Mouse (Mus musculus): ENCODE measurements around the gene Tph1.
"Not testable (repeated sequence)": the region's sequence is repeated elsewhere in the genome, so short reads cannot be mapped to it uniquely, and the experiment has no call there.

Tph1 gene

DNA sequence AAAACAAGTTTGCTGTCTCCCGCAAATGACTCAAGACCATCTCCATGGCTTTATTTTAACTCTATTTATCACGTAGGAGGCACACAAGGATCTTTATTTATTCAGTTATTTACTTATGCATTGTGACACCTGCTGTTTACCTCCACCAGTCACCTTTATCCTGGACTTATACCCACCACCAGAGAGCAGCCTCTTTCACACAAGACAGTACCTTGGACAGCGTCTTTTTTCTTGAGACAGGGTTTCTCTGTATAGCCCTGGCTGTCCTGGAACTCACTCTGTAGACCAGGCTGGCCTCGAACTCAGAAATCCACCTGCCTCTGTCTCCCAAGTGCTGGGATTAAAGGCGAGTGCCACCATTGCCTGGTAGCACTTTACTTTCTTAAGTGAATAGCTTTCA is 22.1 kb downstream of the Tph1 start:
- DNase-seq (ENCODE audit: extremely low spot score, low spot score), result not testable (repeated sequence)

- DNase-seq (ENCODE audit: extremely low spot score, low spot score), result no peak
These were observed 23.8 kb downstream of the Tph1 start for GRCm38 (mm10) chr7:46648431-46649140.

DNA sequence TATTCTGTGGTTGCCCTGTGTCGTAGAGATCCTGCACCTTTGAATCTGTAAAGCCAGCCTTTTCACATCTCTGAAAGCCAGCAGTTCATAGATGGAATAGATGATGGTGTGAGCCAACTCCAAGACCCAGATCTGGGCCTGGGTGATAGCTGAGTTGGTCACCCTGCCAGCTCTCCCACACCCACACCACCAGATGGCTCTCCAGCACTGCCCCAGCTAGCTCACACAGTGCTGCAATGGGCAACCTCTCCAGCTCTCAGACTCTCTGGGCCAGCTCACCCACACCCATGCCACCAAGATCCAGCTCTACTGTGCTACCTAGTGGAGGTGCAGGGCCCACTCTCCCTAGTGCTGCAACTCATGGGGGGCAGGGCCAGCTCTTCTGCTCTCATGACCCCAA is 29.2 kb downstream of the Tph1 start:
- no peak for DNase-seq (ENCODE audit: extremely low spot score, low spot score)

DNA sequence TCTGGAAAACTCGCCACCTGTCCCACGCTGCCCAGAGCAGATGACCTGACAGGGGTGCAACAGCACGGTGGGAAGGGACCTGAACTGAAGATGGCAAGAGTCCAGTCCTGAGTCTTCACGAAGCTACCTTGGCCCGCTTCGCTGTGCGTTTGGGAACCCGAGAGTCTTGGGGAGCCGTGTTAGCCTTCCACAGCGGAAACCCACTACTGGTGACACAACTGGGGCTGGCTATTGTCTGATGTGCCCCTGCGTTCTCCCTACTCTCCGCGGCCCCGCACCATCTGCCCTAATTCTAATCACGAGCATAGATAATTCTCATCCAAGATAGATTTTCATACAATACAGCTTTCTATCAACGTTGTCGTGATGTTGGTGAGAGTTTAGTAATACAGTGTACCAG is 32.3 kb downstream of the Tph1 start:
- DNase-seq (ENCODE audit: extremely low spot score, low spot score), result no peak

DNA sequence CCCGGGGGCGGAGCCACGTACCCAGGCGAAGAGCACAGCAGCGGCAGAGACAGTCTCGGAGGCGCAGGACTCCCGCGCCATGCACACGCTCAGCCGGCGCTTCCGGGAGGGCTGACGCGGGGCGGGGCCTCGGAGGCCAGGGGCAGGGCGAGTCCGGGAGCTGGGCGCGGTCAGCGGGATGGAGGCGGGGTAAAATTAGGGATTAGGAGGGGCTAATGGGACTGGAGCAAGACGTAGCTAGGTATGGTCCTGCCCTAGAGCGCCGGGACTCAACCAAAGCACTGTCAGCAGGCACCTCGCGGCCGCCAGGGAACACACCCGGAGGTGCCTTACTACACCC is 32.7 kb downstream of the Tph1 start, which contains the start of gene Sergef:
Gene Sergef (minus strand): TSS at position 116 of the 340 bp plus-strand sequence.
- peak; percentile 87 for DNase-seq (ENCODE audit: extremely low spot score, low spot score)

GRCm38 (mm10) chr7:46638889-46639691 is 33.2 kb downstream of the Tph1 start:
- DNase-seq (ENCODE audit: extremely low spot score, low spot score), result no peak

- DNase-seq (ENCODE audit: extremely low spot score, low spot score), result no peak
These were observed 43.9 kb downstream of the Tph1 start for GRCm38 (mm10) chr7:46628375-46628975.

- DNase-seq (ENCODE audit: extremely low spot score, low spot score), result no peak
These were observed 48.4 kb downstream of the Tph1 start for GRCm38 (mm10) chr7:46623979-46624378.

DNA sequence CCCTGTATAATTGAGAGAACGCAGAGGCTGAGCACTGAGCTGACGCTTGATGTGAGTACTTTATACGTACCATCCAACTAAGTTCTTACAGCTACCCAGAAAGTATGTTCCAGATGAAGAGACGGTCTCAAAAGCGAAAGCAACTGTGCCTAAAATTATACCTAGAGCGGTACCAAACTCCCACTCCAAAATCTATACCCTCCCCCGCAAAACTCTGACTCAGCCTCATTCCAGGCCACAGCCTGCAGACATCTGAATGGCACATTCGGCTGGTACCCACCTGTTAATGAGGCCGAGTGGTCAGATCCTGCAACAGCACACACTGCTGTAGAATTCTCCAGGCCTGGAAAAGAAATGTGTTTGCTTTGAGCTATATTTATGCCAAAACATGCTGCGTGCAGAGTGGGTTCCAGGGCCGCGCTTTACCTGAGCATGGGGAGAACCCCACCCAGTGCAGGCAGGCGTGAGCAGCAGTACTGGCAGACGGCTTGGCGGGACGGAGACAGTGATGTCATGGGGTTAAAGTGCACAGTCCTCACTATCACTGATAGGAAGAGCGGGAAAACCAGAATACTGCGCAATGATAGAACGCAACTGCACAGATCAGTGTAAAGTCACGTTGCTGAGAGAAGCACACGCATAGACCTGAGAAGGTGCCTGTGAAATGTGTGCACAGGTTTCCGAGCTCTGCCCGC is 53.8 kb downstream of the Tph1 start:
- no peak for DNase-seq (ENCODE audit: extremely low spot score, low spot score)

- no peak for DNase-seq (ENCODE audit: extremely low spot score, low spot score)
These were observed 55.8 kb downstream of the Tph1 start for GRCm38 (mm10) chr7:46616429-46617005.

DNA sequence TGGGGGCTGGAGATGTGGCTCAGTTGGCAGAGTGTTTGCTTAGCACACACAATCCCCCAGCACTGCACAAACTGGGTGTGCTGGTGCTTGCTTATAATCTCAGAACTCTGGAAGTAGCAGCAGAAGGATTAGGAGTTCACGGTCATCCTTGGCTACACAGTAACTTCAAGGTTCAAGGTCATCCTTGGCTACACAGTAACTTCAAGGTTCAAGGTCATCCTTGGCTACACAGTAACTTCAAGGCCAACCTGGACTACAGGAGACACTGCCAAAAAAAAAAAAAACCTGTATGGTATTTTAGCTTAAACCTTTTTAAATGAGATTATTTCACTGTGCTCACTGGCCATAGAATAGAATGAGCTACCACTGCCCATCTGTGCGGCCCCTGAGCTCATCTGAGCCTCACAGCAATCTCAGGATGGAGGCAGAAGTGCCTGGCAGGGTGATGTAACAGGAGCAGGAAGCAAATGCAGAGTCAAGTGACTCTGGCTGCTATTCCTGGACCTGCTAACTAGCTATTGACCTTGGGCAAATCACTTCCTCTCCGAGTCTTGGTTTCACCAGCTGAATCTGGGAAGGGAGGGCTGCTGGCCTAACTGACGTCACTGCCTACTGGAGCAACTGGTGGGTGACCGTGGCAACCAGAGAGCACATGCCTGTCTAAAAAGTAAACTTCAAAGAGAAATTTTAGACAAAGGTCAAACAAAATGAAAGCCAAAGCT is 56.9 kb downstream of the Tph1 start:
- no peak for DNase-seq (ENCODE audit: extremely low spot score, low spot score)

DNA sequence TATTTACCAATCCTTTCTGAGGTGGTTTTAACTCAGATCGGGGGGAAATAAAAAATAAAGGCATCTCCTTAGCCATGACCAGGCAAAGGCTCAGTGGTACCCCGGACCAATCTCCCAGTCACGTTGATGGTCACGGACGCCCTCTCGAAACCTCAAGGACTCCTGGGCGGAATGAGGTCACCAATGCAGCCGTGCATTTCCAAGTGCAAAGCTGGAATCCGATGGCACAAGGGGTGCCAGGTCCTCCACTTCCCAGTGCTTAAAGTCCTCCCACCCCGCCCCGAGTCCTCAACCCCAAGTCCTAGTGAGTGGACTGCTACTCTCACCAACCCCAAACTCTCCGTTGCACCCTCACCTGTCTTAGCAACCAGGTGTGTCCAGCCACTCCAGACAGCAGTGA is 58.1 kb downstream of the Tph1 start:
- DNase-seq (ENCODE audit: extremely low spot score, low spot score), result no peak

DNA sequence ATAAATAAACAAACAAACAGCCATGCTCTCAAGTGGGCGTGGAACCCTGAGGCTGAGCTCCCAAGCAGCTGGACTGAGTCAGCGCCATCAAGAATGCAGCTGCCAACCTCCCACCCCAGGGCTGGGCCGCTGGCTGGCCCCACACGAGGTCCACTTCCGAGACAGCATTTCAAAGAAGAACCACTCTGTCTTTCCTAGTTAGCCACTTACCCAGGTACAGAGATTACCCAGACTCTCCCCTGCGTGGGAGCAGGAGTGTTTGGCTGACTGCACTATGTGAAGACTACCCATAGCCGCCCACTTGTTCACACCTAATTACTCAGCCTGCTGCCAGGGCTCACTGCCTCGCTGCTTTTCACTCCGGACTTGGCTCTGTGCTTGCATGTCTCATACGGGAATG is 59.2 kb downstream of the Tph1 start:
- no peak for DNase-seq (ENCODE audit: extremely low spot score, low spot score)

DNA sequence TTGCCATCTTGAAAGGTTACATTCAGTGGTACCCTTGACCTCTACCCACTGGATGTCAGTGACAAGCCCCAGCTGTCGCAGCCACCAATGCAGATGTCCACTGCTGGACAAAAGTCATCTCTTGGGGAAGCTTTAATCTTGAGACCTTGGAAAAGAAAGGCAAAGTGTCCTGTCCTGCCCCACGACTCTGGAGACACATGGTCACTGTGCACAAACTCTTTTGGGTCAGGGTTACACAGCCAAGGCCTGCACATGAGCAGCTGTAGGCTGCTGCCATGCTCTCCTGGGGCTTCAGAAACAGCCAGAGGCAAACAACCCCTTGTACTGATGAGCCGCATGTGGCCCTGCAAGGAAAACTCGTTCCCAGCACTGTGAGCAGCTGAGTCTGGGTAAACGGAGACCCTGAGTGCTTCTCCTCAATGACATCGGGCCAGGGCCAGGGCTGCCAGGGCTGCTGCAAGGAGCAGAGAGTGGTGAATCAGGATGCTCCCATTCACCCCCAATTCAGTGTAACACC is 59.9 kb downstream of the Tph1 start:
- DNase-seq (ENCODE audit: extremely low spot score, low spot score), result no peak

- no peak for DNase-seq (ENCODE audit: extremely low spot score, low spot score)
These were observed 60.4 kb downstream of the Tph1 start for GRCm38 (mm10) chr7:46611970-46612369.

DNA sequence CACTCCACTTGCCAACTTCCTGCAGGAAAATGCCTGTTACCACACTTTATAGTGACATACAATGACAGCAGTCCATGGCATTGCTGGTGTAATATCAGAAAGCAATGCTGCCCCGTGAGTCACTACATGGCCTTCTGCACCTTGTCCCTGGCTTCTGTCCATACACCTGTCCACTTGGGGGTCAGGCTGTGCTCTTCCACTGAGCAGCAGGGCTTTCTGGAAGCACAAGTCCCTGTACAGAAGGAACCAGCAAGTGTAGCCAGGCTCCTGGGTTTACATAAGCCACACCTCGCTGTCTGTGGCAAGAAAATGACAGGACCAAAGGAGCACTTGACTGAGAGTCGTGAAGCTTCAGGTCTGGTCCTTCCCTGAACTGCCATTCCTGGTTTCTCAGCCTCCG is 63.0 kb downstream of the Tph1 start:
- DNase-seq (ENCODE audit: extremely low spot score, low spot score), result no peak

DNA sequence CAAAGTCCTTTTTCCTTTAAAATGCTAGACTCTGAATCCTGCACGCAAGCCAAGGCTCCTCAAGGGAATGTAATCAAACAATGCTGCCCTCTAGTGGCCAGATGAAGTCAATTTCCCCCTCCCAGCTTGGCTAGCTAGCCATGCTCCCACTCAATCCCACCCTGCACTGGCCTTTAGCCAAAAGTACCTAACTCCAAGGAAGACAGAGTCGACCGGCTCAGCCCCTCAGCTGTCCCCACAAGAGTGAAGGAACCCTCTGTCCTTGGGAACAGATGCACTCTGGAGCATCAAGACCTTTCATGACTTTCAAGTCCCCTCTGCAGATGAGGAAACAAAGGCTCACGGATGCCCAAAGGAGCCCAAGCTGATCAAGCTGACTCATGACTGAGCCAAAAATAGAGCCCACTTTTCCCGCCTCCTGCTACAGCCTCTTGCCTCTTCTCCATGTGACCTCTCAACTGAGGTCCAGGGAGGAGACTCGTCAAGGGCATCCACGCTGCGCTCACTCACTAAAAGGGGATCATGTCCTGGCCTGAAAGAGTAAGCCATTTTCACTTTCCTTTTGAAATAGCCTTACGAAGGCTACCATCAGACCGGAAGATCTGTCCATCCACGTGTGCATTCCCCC is 64.8 kb downstream of the Tph1 start:
- peak; percentile 71 for DNase-seq (ENCODE audit: extremely low spot score, low spot score)

DNA sequence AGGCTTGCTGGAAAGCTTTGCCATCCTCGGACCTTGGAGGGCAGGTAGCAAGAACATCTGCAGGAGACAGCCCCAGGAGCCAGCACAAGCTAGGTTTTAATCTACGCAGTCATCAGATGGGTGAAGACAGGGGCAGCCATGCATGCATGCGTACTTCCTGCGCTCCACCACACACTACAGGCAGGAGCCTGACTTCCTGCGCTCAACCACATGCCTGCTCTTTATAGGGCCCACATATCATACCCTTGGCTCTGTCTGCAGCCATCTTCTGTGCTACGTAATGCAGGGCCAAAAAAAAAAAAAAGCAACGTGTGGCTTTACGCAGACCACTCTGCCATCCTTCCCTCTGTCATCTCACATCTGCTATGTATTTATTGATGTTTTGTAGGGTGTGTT is 65.3 kb downstream of the Tph1 start:
- DNase-seq (ENCODE audit: extremely low spot score, low spot score), result no peak

DNA sequence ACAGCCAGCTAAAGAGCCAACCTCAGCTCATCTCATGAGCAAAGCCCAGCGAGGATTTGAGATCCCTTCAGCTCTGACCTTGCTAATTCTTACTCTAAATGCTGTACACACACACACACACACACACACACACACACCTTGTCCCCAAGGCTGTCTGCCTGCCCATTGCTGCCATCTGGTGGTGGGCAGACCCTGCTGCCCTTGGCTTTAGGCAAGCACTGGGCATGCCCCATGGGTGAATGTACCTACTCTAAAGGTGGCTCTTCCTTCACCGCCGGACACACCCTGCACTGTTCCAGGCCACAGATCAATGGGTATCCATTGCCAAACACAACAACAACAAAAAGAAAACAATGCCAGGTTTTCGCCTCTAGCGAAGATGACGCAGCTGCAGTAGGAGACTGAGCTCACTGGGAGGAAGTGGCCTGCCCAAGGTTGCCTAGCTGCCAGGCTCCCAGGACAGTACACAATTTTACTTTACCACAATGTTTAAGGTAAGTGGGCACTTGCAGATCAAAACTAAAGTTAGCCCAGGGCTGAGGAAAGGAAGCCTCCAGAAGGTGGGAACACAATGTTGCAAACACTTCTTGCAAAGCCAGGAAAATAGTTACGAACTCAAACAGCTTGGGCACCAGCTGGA is 65.8 kb downstream of the Tph1 start:
- peak; percentile 70 for DNase-seq (ENCODE audit: extremely low spot score, low spot score)

GRCm38 (mm10) chr7:46603051-46603450 is 69.3 kb downstream of the Tph1 start:
- DNase-seq (ENCODE audit: extremely low spot score, low spot score), result no peak
